Mouse (Mus musculus) cerebellum, adult 2 months (tissue): ENCODE measurements around the gene Stambp. TPM values are rescaled to one million over a fixed set of nuclear protein-coding genes. Genes with fewer than 3 reads are reported as not detected.
A peak's percentile ranks its signal among the peaks of the same experiment; 100 is the strongest.

Source experiments
- DNase-seq, 2 experiments: peaks; one replicate each; pipeline ENCODE4 v3.0.0; 2021
- H3K27ac ChIP-seq: fragments of 200-500 bp; 2 replicates; pipeline ENCODE4 v1.5.1; 2012; ENCODE audit warnings: low read length, control low read depth, inconsistent platforms; ENCODE audit not compliant: insufficient read depth
- H3K27me3 ChIP-seq: fragments of 200-500 bp; 2 replicates; pipeline ENCODE4 v1.6.1; 2012; ENCODE audit warnings: inconsistent platforms, mild to moderate bottlenecking, low read length, moderate library complexity; ENCODE audit not compliant: control insufficient read depth, insufficient read depth
- H3K4me1 ChIP-seq: fragments of 200-500 bp; 2 replicates; pipeline ENCODE4 v1.6.1; 2011; ENCODE audit warnings: low read length; ENCODE audit not compliant: control insufficient read depth, insufficient read depth
- H3K4me3 ChIP-seq: fragments of 200-500 bp; replicated peaks from 2 replicates; pipeline ENCODE3; 2011; ENCODE audit warnings: mild to moderate bottlenecking, low read depth, low read length, control low read depth; ENCODE audit not compliant: insufficient read depth
- CTCF ChIP-seq: fragments of 200-500 bp; IDR thresholded peaks from 2 replicates; pipeline ENCODE4 v1.5.1; 2011; ENCODE audit warnings: low read depth, mild to moderate bottlenecking, control low read depth, low read length, moderate library complexity, borderline replicate concordance; ENCODE audit not compliant: insufficient read depth
- POLR2A ChIP-seq: fragments of 200-500 bp; IDR thresholded peaks from 2 replicates; pipeline ENCODE4 v1.6.1; 2011; ENCODE audit warnings: low read length, control low read depth, borderline replicate concordance; ENCODE audit not compliant: insufficient read depth
- WGBS: fragments of 180-500 bp; shearing (Covaris S2); methylation state at CpG from one replicate; pipeline ENCODE4 v1.1.7; 2018; 5-methylcytosine and 5-hydroxymethylcytosine counted together
- polyA plus RNA-seq: library from polyadenylated mRNA; depleted of rRNA; stranded (reverse); fragments of >200 nt; gene quantifications from 2 replicates; pipeline ENCODE4 v1.2.3, GENCODE M21; 2012

The Stambp gene
- polyA plus RNA-seq, 1 experiment: 39.0 TPM

DNA sequence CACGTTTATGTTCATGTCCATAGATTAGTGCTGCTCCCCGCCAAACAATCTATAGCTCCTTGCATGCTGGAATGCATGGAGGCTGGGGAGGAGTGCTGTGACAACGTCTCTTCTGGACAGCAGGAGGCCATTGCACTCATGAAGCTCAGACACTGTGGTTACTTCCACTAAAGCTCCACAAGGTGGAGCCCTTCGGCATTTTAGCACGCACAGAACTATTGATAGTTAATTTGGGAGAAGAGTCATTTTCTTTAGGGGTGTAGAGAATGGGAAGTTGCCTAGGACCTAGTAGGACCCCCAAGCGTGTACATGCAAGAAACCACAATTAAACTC is 10.4 kb upstream of the Stambp start:
- Histone ChIP-seq H3K27me3 (no peaks in the 10 kb centered on the region), H3K4me3 (no peak overlapping the region), H3K4me1 (no peaks in the 10 kb centered on the region), H3K27ac (no peak overlapping the region)
- peak; percentile 21 to 35 for DNase-seq
- peak; percentile 59 for TF ChIP-seq CTCF
- TF ChIP-seq POLR2A: no peak
- under 1% methylated on average over 6 of the region's 6 CpGs for WGBS

DNA sequence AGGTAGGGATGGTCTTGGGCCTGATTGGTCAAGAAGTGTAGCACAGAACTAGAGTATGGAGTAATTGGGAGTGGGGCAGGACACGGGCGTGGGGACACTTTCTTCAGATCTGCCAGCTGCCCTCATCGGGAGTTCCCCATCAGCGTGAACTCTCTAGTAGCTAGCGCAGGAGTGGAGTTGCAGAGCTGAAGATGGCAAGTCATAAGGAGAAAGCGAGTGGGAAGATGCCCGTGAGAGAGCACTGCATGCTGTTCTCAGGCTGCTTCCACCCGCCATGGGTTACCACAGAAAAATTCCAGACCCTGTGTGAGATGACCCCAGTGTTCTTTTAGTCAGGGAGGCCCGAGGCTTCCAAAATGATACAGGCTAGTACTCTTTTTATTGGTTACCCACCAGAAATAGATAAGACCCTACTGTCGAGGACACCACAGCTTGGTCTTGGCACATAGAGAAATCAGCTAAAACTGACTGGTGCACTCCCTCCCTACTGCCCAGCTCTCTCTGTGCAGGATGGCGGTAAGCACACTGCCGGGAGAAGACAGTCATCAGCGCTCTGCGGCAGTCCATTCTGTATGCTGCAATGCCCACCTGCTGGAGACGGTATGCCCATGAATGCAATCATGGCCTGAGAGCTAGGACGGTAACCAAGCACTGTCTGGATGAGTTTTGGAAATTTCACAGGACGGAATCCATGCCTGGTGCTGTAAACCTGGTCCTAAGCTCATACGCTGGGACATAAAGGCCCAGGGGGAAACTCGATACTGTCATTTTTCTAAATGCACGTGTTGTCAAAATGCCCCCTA is 9.8 kb upstream of the Stambp start:
- no peaks in the 10 kb centered on the region for H3K4me1 ChIP-seq
- TF ChIP-seq CTCF: no peak
- TF ChIP-seq POLR2A: no peak
- 45% methylated on average over 20 of the region's 20 CpGs for WGBS
- H3K27ac ChIP-seq: no peak overlapping the region
- H3K27me3 ChIP-seq: no peaks in the 10 kb centered on the region
- no peak for DNase-seq
- H3K4me3 ChIP-seq: no peak overlapping the region

GRCm38 (mm10) chr6:83577534-83577933 is 5.0 kb upstream of the Stambp start:
- DNase-seq: no peak
- H3K4me1 ChIP-seq: no peaks in the 10 kb centered on the region

DNA sequence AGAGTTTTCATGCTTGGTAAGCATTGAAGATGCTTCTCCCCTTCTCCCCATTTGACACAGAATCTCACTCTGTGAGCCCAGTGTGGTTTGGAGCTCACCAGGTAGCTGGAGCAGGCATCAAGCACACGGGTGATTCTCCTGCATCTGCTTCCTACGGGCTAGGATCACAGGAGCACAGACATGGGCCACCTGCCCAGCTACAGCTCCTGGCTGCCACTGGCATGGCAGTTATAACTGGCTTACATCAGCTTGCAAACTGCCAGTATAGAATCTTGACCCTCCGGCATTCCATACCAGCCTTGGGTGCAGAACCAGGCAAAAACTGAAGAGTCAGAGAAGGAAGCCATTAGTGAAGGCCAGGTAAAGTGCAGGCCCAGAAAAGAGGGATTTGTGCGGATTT is 3.1 kb upstream of the Stambp start:
- 65% methylated on average over 4 of the region's 4 CpGs for WGBS

More at GRCm38 (mm10) chr6:83577534-83577933, 5.0 kb upstream of the Stambp start:
- no peak overlapping the region for H3K4me3 ChIP-seq
- TF ChIP-seq CTCF (no peak), POLR2A (no peak)
- H3K27ac ChIP-seq: no peak overlapping the region
- H3K27me3 ChIP-seq: no peaks in the 10 kb centered on the region

DNA sequence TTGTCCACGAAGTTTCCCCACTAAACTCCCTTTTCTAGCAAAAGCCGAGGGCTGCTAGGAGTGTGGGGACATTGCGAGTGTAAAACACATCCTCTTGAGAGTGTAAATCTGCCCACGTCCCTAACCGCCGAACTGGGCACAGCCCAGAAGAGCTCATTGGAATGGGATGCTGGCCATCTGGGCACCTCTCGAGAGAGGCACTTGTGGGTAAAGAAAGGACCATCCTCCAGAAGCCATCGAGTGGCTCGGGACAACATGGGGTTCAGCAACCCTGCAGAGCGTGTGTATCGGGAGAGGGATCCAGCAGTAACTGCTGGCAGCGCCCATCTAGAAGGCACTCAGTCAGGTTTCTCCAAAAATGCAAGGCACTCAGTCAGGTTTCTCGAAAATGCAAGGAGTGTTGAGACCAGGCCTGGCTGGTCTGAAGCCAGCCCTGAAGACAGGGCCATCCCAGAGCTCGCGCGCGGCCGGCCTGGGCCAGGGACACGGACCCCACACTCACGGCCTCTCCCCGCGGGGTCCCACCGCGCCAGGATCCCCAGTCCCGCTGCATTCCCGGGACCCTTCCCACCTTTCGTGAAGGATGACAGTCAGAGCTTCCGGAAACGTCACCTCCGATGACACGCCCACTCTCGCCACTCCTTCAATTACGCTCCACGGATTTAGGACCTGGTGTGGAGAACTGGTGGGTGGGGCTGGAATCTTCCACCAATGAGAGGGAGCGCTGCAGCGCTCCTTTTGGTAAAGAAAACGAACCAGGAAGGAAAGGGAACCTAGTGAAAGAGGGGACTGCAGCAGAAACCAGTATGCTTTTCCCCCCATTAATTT is 475 bp downstream of the Stambp start:
- peaks cover 24% of the 10 kb centered on the region for H3K4me1 ChIP-seq
- peak overlapping the region; percentile 67 for H3K27ac ChIP-seq
- TF ChIP-seq CTCF (no peak), POLR2A (peak; percentile 51; the same call in 1 of the 2 replicates)
- H3K27me3 ChIP-seq: no peaks in the 10 kb centered on the region
- WGBS: 3% methylated on average over 37 of the region's 37 CpGs
- H3K4me3 ChIP-seq: peak overlapping the region; percentile 93
- peak; percentile 88 to 90 for DNase-seq

More for the DNA sequence above, 3.1 kb upstream of the Stambp start:
- peaks cover 7% of the 10 kb centered on the region; the same call in 1 of the 2 replicates for H3K4me1 ChIP-seq
- no peak overlapping the region for H3K4me3 ChIP-seq
- H3K27ac ChIP-seq: no peak overlapping the region
- H3K27me3 ChIP-seq: no peaks in the 10 kb centered on the region
- DNase-seq: no peak
- TF ChIP-seq CTCF (no peak), POLR2A (no peak)

DNA sequence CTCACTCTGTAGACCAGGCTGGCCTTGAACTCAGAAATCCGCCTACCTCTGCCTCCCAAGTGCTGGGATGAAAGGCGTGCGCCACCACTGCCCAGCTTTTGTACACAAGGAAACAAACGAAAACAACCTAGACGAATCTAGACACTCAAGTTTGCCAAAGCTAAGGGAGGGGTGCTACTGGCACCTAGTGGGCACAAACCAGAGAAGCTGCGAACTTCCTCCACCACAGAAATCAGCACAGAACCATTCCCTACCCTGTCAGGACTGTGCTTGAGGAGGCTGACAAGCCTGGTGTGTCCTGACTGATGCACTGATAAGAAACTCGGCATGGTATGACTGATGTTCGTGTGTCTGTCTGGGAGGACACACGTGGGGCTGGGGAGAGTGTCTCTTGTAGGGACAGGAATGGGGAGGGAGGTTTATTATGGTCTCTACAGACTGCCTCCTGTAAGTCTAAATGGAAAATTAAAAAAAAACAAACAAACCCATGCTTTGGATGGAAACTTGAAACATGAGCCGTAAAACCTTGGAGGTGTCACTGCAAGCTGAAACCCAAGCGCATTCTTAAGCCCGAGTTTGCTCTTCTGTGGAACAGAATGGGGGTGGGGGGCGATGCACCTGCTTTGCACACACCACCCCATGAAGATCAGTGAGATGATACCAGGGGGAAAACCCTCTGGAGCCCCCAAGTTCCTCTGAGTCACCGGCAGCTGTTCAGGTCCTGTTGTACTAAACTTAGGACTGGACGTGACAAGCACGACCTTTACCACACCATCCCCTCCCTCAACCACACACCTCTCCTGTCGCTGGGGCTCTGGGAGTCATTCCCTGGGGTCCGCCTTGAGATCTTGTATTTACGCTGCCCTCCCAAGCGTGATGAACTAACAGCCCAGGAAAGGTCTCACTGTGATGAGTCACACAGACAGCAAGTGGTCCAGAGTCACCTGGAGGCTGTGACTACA is 3.3 kb downstream of the Stambp start:
- H3K4me3 ChIP-seq: no peak overlapping the region
- WGBS: 62% methylated on average over 20 of the region's 20 CpGs
- TF ChIP-seq CTCF (peak; percentile 72; the same call in 1 of the 2 replicates), POLR2A (no peak)
- DNase-seq: peak; percentile 30 to 42
- H3K4me1 ChIP-seq: peaks cover 24% of the 10 kb centered on the region
- H3K27me3 ChIP-seq: no peaks in the 10 kb centered on the region
- no peak overlapping the region for H3K27ac ChIP-seq

GRCm38 (mm10) chr6:83555972-83556371 is 16.6 kb downstream of the Stambp start:
- whole genome bisulfite sequencing: 86% methylated on average over 6 of the region's 6 CpGs
- H3K27me3 ChIP-seq: no peaks in the 10 kb centered on the region
- no peak overlapping the region for H3K4me3 ChIP-seq
- H3K4me1 ChIP-seq: peaks cover 4% of the 10 kb centered on the region; the same call in 1 of the 2 replicates
- H3K27ac ChIP-seq: no peak overlapping the region
- no peak for TF ChIP-seq POLR2A
- no peak for TF ChIP-seq CTCF
- DNase-seq: no peak

DNA sequence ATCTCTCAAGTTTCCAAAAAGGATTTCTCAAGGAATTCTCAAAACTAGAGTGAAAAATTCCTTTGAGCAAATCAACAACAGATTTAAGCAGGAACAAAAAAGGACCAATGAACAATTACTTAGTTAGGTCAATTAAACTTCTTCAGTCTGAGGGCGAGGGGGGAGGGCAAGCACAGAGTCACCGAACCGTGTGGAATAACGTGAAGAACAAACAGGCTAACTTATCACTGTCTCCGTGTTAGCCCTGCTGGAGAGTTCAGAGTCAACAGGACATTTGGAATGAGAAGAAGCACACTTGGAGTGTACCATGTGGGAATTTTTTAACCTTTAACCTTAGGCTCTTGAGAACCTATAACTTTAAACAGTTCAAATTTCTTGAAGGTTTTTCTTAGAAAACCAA is 24.2 kb downstream of the Stambp start:
- Histone ChIP-seq H3K4me3 (no peak overlapping the region), H3K27me3 (no peaks in the 10 kb centered on the region), H3K4me1 (no peaks in the 10 kb centered on the region), H3K27ac (no peak overlapping the region)
- 50% methylated on average over 5 of the region's 5 CpGs for WGBS
- DNase-seq: no peak
- TF ChIP-seq CTCF: no peak
- no peak for TF ChIP-seq POLR2A
